Mouse (Mus musculus) ES-Bruce4 (cell line): ENCODE measurements around the gene Baat. TPM values are rescaled to one million over a fixed set of nuclear protein-coding genes. Genes with fewer than 3 reads are reported as not detected.
"Not testable (repeated sequence)": the region's sequence is repeated elsewhere in the genome, so short reads cannot be mapped to it uniquely, and the experiment has no call there.

Experiments
- H3K27ac ChIP-seq: 2 replicates; pipeline ENCODE4 v1.5.1; 2012; ENCODE audit warnings: low read length, inconsistent platforms; ENCODE audit not compliant: insufficient read depth
- H3K27me3 ChIP-seq: 2 replicates; pipeline ENCODE4 v1.6.1; 2012; ENCODE audit warnings: mild to moderate bottlenecking, low read length, inconsistent platforms; ENCODE audit not compliant: control insufficient read depth, poor library complexity, insufficient read depth, severe bottlenecking
- H3K36me3 ChIP-seq: 2 replicates; pipeline ENCODE4 v1.6.1; 2012; ENCODE audit warnings: inconsistent platforms, mild to moderate bottlenecking, low read length, moderate library complexity; ENCODE audit not compliant: control insufficient read depth, poor library complexity, insufficient read depth, severe bottlenecking
- H3K4me1 ChIP-seq: one replicate; pipeline ENCODE4 v1.8.1; 2011; ENCODE audit warnings: low read length; ENCODE audit not compliant: control insufficient read depth, insufficient read depth
- H3K4me3 ChIP-seq: 2 replicates; pipeline ENCODE4 v1.5.1; 2011; ENCODE audit warnings: low read depth, mild to moderate bottlenecking, low read length
- H3K9ac ChIP-seq: 2 replicates; pipeline ENCODE4 v1.6.1; 2012; ENCODE audit warnings: low read depth, mild to moderate bottlenecking, inconsistent platforms; ENCODE audit not compliant: poor library complexity, severe bottlenecking
- H3K9me3 ChIP-seq: replicated peaks from 2 replicates; pipeline ENCODE4 v1.6.1; 2012; ENCODE audit warnings: mild to moderate bottlenecking, low read length, inconsistent platforms; ENCODE audit not compliant: control insufficient read depth, poor library complexity, insufficient read depth, severe bottlenecking
- CTCF ChIP-seq: IDR thresholded peaks from one replicate; pipeline ENCODE4 v1.8.1; 2011; ENCODE audit warnings: low read depth, low read length
- EP300 ChIP-seq: IDR thresholded peaks from 2 replicates; pipeline ENCODE4 v1.6.1; 2011; ENCODE audit warnings: low read depth, low read length; ENCODE audit not compliant: insufficient read depth
- POLR2A ChIP-seq: IDR thresholded peaks from one replicate; pipeline ENCODE4 v1.8.1; 2011; ENCODE audit warnings: low read length; ENCODE audit not compliant: insufficient read depth
- polyA plus RNA-seq: library from polyadenylated mRNA; stranded (reverse); fragments of >200 nt; gene quantifications from 2 replicates; pipeline ENCODE4 v1.2.4, GENCODE M21; 2011; ENCODE audit warnings: low read depth; ENCODE audit not compliant: missing spikeins, insufficient read depth, insufficient read length

Gene Baat
- polyA plus RNA-seq, 1 experiment = 0.42 TPM

DNA sequence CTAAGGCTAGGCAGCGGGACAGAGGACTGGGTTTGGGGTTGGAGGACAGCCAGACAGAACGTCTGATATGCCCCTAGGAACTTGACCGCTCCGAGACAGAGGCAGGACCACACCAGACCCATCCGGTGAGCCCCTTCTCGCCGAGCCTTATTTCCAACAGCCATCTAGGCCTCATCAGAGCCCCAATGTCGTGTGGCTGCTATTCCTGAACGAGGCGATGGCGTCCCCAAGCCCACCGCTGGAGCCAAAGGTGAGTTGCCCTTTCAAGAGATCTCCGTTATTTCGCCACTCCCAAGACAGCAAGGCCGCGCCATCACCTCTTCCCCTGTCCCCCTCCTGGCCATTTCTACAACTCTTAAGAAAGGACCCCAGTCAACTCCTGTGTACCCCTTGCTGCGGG is 15.0 kb upstream of the Baat start:
- Histone ChIP-seq H3K27ac (no peak overlapping the region), H3K27me3 (no peaks in the 10 kb centered on the region), H3K9me3 (no peaks in the 10 kb centered on the region), H3K36me3 (no peaks in the 10 kb centered on the region), H3K4me3 (peak overlapping the region; percentile 92), H3K9ac (peak overlapping the region; percentile 16; the same call in 1 of the 2 replicates), H3K4me1 (no peaks in the 10 kb centered on the region)
- TF ChIP-seq POLR2A (no peak), CTCF (no peak), EP300 (no peak)

DNA sequence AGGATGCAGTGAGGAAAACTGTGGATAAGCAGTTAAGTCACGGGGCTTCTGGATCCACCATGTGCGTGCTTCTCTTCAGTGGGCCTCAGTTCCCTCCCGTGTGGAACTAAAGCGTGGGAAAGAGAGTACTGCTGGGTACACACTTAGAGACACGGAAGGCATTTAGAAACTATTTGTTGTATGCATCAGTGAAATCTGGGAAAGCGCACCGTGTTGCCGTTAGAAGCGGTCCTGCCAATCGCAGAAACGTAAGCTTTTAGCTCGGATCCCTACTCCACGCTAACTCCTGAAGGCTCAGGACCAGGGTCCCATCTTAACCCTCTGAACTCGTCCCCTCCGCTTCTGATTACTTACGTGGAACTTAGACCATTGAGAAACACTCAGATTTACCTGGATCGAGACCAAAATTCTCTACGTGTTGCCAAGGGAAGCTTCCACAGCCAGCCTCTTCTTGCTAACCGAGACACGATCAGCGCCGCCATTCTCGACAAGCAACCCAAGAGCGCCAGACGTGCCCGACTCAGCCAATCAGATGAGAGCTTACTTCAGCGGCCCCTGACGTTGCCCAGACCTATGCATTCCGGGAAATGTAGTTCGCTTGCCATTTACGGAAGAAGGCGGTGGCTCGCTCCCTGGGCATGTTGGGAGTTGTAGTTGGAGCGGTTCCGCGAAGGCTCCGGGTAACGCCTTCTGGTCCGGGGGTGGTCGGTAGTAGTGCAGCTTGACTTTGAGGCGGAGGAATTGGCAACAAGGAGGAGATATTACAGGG is 14.4 kb upstream of the Baat start, which contains the start of the genes Mrpl50 and Zfp189:
Gene Mrpl50 (minus strand): TSS at position 522 of the 769 bp plus-strand sequence.
Gene Zfp189 (plus strand): TSS at position 605 of the 769 bp plus-strand sequence.
- peak within 1 kb of the TSS; percentile 39; the same call in 1 of the 2 replicates for H3K27ac ChIP-seq
- no peaks in the 10 kb centered on the region for H3K36me3 ChIP-seq
- H3K9ac ChIP-seq = peak within 1 kb of the TSS; percentile 82
- TF ChIP-seq POLR2A = no peak
- TF ChIP-seq CTCF = no peak
- TF ChIP-seq EP300 = no peak
- no peaks in the 10 kb centered on the region for H3K4me1 ChIP-seq
- H3K27me3 ChIP-seq = no peaks in the 10 kb centered on the region
- H3K9me3 ChIP-seq = no peaks in the 10 kb centered on the region
- H3K4me3 ChIP-seq = peak within 1 kb of the TSS; percentile 99

DNA sequence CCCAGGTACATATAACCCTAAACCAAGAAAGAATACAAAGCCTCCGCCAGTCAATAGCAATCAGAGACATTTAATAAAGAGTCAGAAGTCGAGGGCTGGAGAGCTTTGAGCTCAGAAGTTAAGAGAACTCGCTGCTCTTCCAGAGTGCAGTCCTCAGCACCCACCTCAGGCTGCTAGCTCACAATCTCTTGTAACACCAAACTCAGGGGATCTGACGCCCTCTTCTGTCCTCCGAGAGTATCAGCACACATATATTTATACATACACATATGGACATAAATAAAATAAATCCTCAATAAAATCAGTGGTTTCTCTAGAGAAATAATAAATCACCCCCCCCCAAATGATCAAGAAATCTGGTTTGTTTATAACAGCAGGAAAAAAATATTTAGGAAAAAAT is 13.1 kb upstream of the Baat start:
- H3K9me3 ChIP-seq = no peaks in the 10 kb centered on the region

DNA sequence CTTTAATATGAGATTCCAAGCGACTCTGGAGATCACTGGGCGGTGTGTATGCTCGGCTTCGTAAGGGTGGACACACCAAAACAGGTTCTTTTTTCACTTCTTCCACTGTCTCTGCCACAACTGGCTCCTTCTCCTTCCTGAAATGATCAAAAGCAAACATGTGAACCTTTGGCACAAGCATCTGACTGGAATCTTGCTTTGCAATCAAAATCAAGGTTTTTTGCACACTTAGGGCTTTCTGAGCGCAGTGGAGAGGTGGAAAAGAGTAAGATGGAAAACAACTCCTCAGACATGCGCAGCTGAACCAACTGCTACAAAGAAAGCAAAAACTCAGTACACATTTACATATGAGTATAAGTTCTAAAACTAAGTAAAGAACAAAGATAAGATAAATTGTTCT is 8.1 kb upstream of the Baat start:
- peaks cover 24% of the 10 kb centered on the region for H3K36me3 ChIP-seq
- H3K4me1 ChIP-seq = no peaks in the 10 kb centered on the region
- H3K4me3 ChIP-seq = no peak overlapping the region

More for the DNA sequence above, 13.1 kb upstream of the Baat start:
- Histone ChIP-seq H3K36me3 (peaks cover 1% of the 10 kb centered on the region), H3K9ac (no peak overlapping the region), H3K27ac (no peak overlapping the region), H3K4me3 (no peak overlapping the region), H3K4me1 (no peaks in the 10 kb centered on the region), H3K27me3 (no peaks in the 10 kb centered on the region)
- no peak for TF ChIP-seq POLR2A
- TF ChIP-seq CTCF = peak; percentile 36

DNA sequence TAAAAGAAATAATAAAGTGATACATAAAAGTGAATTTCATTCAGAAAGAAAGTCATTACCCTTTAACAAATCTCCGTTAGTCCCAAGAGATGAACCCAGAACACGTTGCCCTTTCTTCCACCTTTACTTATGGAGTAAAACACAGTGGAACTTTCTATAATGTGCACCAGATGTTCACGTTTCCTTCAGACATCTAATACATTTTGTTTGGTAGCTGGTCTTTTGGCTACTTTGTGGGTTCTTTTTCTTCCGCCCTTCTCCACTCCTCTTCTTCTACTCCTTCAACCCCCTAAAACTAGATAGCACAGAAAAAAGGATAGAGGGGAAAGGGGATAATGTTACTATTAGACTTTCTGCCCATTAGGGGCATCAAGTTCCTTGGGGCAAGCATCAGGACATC is 6.3 kb upstream of the Baat start:
- Histone ChIP-seq H3K4me1 (no peaks in the 10 kb centered on the region), H3K27me3 (no peaks in the 10 kb centered on the region), H3K9me3 (no peaks in the 10 kb centered on the region), H3K36me3 (peaks cover 24% of the 10 kb centered on the region), H3K27ac (no peak overlapping the region), H3K9ac (no peak overlapping the region), H3K4me3 (no peak overlapping the region)
- no peak for TF ChIP-seq POLR2A
- no peak for TF ChIP-seq CTCF

More for the DNA sequence above, 8.1 kb upstream of the Baat start:
- Histone ChIP-seq H3K27me3 (no peaks in the 10 kb centered on the region), H3K9me3 (no peaks in the 10 kb centered on the region), H3K27ac (no peak overlapping the region), H3K9ac (no peak overlapping the region)
- TF ChIP-seq EP300 (no peak), CTCF (no peak), POLR2A (no peak)

DNA sequence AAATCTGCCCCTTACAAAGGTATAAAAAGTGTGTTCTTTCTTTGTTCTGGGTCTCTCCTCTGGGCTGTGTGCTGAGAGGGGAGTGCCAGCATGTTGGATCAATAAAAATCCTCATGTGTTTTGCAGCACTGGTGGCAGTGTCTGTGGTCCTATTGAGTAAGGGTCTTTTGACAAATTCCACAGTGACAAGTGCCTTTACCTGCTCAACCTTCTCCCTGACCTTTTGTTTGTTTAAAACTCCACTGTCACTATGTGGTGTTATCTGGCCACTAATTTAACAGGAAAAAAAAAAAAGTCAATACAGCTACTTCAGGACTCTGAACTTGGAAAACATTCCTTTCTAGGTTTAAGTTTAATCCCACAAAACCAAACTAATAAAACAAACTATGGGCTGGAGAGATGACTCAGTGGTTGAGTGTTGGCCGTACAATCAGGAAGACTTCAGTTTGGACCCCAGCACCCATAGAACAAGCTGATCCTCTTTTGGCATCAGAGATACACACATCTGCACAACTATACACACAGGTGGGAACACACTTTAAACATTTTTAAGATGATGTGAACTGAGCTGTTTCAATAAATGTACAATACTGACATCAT is 4.0 kb upstream of the Baat start:
- not testable (repeated sequence) for H3K27ac ChIP-seq, H3K9me3 ChIP-seq, H3K27me3 ChIP-seq, H3K4me1 ChIP-seq, H3K4me3 ChIP-seq, H3K9ac ChIP-seq
- peaks cover 24% of the 10 kb centered on the region for H3K36me3 ChIP-seq
